Mouse (Mus musculus): ENCODE results near the gene Lrguk.

- TF ChIP-seq CTCF (IDR thresholded peaks at IDR 0.05; ENCODE audit: borderline replicate concordance, control insufficient read depth, extremely low read depth, insufficient read depth, low read length, poor library complexity) (no peak), POLR2A (IDR thresholded peaks at IDR 0.05; ENCODE audit: control insufficient read depth, extremely low read depth, insufficient read depth, low read length, poor library complexity) (no peak)
These were observed 100.0 kb downstream of the Lrguk start for GRCm38 (mm10) chr6:34129261-34129660.
